Mouse (Mus musculus): ENCODE results near the gene Carmil3.

- TF ChIP-seq CTCF (IDR thresholded peaks at IDR 0.05; ENCODE audit: low read depth): no peak
- TF ChIP-seq EP300 (IDR thresholded peaks at IDR 0.05; ENCODE audit: low read depth): no peak
Measured at GRCm38 (mm10) chr14:55524785-55525184, 34.3 kb downstream of the Carmil3 start, which contains the start of gene Nrl.
